Mouse (Mus musculus) limb, embryonic 11.5 days (tissue): Measurements from ENCODE around the gene Lrrc40. TPM values are rescaled to one million over a fixed set of nuclear protein-coding genes. Genes with fewer than 3 reads are reported as not detected.
A peak's percentile ranks its signal among the peaks of the same experiment; 100 is the strongest.

Experiments used
- ATAC-seq: fragments of 200-750 bp; cut with Nextera tagmentation; 2 replicates; pipeline ENCODE4 v1.8.0; 2017; ENCODE audit warnings: low read depth; ENCODE audit not compliant: insufficient number of reproducible peaks, low FRiP score, low TSS enrichment
- DNase-seq: peaks from one replicate; pipeline ENCODE4 v3.0.0-alpha.2; 2015; ENCODE audit warnings: low spot score
- H3K27ac ChIP-seq: fragments of 300-500 bp; sonication (generic); replicated peaks from 2 replicates; pipeline ENCODE4 v1.5.1; 2014; ENCODE audit warnings: low read depth, mild to moderate bottlenecking, low read length
- H3K27me3 ChIP-seq: fragments of 300-500 bp; sonication (generic); 2 replicates; pipeline ENCODE4 v1.6.1; 2014; ENCODE audit warnings: mild to moderate bottlenecking, low read length, mixed read lengths; ENCODE audit not compliant: control insufficient read depth, insufficient read depth
- H3K36me3 ChIP-seq: fragments of 300-500 bp; sonication (generic); 2 replicates; pipeline ENCODE4 v1.6.1; 2014; ENCODE audit warnings: mild to moderate bottlenecking, low read length, moderate library complexity, mixed read lengths; ENCODE audit not compliant: control insufficient read depth, insufficient read depth
- H3K4me1 ChIP-seq: fragments of 300-500 bp; sonication (generic); 2 replicates; pipeline ENCODE4 v1.6.1; 2014; ENCODE audit warnings: low read length, mixed read lengths; ENCODE audit not compliant: control insufficient read depth, insufficient read depth
- H3K4me2 ChIP-seq: fragments of 300-500 bp; sonication (generic); 2 replicates; pipeline ENCODE4 v1.6.1; 2014; ENCODE audit warnings: low read depth, mild to moderate bottlenecking, moderate library complexity; ENCODE audit not compliant: severe bottlenecking
- H3K4me3 ChIP-seq: fragments of 300-500 bp; sonication (generic); 2 replicates; pipeline ENCODE4 v1.5.1; 2014; ENCODE audit warnings: low read depth, low read length
- H3K9ac ChIP-seq: fragments of 300-500 bp; sonication (generic); 2 replicates; pipeline ENCODE4 v1.6.1; 2014; ENCODE audit warnings: mild to moderate bottlenecking, low read length
- H3K9me3 ChIP-seq: fragments of 300-500 bp; sonication (generic); 2 replicates; pipeline ENCODE4 v1.6.1; 2016; ENCODE audit warnings: low read length; ENCODE audit not compliant: control insufficient read depth
- WGBS: fragments of 180-500 bp; shearing (Covaris S2); extraction: QIAGEN DNeasy Blood & Tissue Kit; methylation state at CpG from one replicate; pipeline ENCODE4 v1.1.7; 2014; 5-methylcytosine and 5-hydroxymethylcytosine counted together
- polyA plus RNA-seq: library from polyadenylated mRNA; unstranded; fragments of >200 nt; fragmentation: Nextera tagmentation; extraction: Ambion mirVana; gene quantifications from 2 replicates; pipeline ENCODE4 v1.2.1, GENCODE M21; 2014

The Lrrc40 gene
- polyA plus RNA-seq, 1 experiment from 2014 or later = 88.0 TPM

GRCm38 (mm10) chr3:158035866-158036265, 596 bp upstream of the Lrrc40 start:
- no peak for ATAC-seq

GRCm38 (mm10) chr3:158038106-158038505, 1.6 kb downstream of the Lrrc40 start:
- DNase-seq (no peak), ATAC-seq (no peak)
- Histone ChIP-seq H3K4me2 (no peak overlapping the region), H3K4me1 (peaks cover 10% of the 10 kb centered on the region; the same call in 1 of the 2 replicates), H3K27me3 (no peaks in the 10 kb centered on the region), H3K36me3 (no peaks in the 10 kb centered on the region; the same call in 1 of the 2 replicates), H3K4me3 (no peak overlapping the region), H3K9ac (no peak overlapping the region), H3K9me3 (no peaks in the 10 kb centered on the region), H3K27ac (no peak overlapping the region)
- WGBS = 82% methylated on average over 3 of the region's 3 CpGs

More at GRCm38 (mm10) chr3:158035866-158036265, 596 bp upstream of the Lrrc40 start:
- peak overlapping the region; percentile 72 for H3K4me3 ChIP-seq
- no peak for DNase-seq
- H3K27ac ChIP-seq = peak overlapping the region; percentile 9; the same call in 1 of the 2 replicates
- H3K9me3 ChIP-seq = no peaks in the 10 kb centered on the region
- no peaks in the 10 kb centered on the region for H3K27me3 ChIP-seq
- no peaks in the 10 kb centered on the region for H3K36me3 ChIP-seq
- H3K9ac ChIP-seq = peak overlapping the region; percentile 81
- H3K4me1 ChIP-seq = peaks cover 15% of the 10 kb centered on the region; the same call in 1 of the 2 replicates
- 2% methylated on average over 11 of the region's 11 CpGs for WGBS
- H3K4me2 ChIP-seq = peak overlapping the region; percentile 60

- Histone ChIP-seq H3K36me3 (no peaks in the 10 kb centered on the region; the same call in 1 of the 2 replicates), H3K4me3 (no peak overlapping the region), H3K27ac (no peak overlapping the region), H3K9me3 (no peaks in the 10 kb centered on the region), H3K27me3 (no peaks in the 10 kb centered on the region), H3K4me1 (peaks cover 7% of the 10 kb centered on the region; the same call in 1 of the 2 replicates), H3K9ac (no peak overlapping the region), H3K4me2 (no peak overlapping the region)
- WGBS = 90% methylated on average over 2 of the region's 2 CpGs
- no peak for ATAC-seq
- no peak for DNase-seq
Observed at GRCm38 (mm10) chr3:158040755-158041154, 4.3 kb downstream of the Lrrc40 start.

- Histone ChIP-seq H3K27ac (no peak overlapping the region), H3K36me3 (no peaks in the 10 kb centered on the region; the same call in 1 of the 2 replicates), H3K4me3 (no peak overlapping the region), H3K9me3 (no peaks in the 10 kb centered on the region), H3K9ac (no peak overlapping the region), H3K27me3 (no peaks in the 10 kb centered on the region), H3K4me2 (no peak overlapping the region), H3K4me1 (no peaks in the 10 kb centered on the region)
- WGBS = 82% methylated on average over 2 of the region's 2 CpGs
- DNase-seq (no peak), ATAC-seq (no peak)
Observed at GRCm38 (mm10) chr3:158049508-158049907, 13.0 kb downstream of the Lrrc40 start.

- no peaks in the 10 kb centered on the region for H3K9me3 ChIP-seq
- 91% methylated on average over 2 of the region's 2 CpGs for WGBS
- no peak overlapping the region for H3K9ac ChIP-seq
- H3K4me3 ChIP-seq = no peak overlapping the region
- no peak overlapping the region for H3K27ac ChIP-seq
- no peaks in the 10 kb centered on the region for H3K4me1 ChIP-seq
- H3K27me3 ChIP-seq = no peaks in the 10 kb centered on the region
- DNase-seq (no peak), ATAC-seq (no peak)
- no peak overlapping the region for H3K4me2 ChIP-seq
- H3K36me3 ChIP-seq = peaks cover 6% of the 10 kb centered on the region; the same call in 1 of the 2 replicates
Observed at GRCm38 (mm10) chr3:158060621-158061291, 24.3 kb downstream of the Lrrc40 start.

- DNase-seq (no peak), ATAC-seq (no peak)
- Histone ChIP-seq H3K4me1 (no peaks in the 10 kb centered on the region), H3K36me3 (peaks cover 4% of the 10 kb centered on the region; the same call in 1 of the 2 replicates), H3K27ac (no peak overlapping the region), H3K9ac (no peak overlapping the region), H3K4me2 (no peak overlapping the region), H3K4me3 (no peak overlapping the region), H3K9me3 (no peaks in the 10 kb centered on the region), H3K27me3 (no peaks in the 10 kb centered on the region)
- 90% methylated on average over 5 of the region's 5 CpGs for WGBS
Observed at GRCm38 (mm10) chr3:158061811-158062523, 25.5 kb downstream of the Lrrc40 start.

- no peak for ATAC-seq
- Histone ChIP-seq H3K9ac (no peak overlapping the region), H3K4me1 (no peaks in the 10 kb centered on the region), H3K27ac (no peak overlapping the region), H3K4me3 (no peak overlapping the region), H3K27me3 (no peaks in the 10 kb centered on the region), H3K36me3 (no peaks in the 10 kb centered on the region; the same call in 1 of the 2 replicates), H3K4me2 (no peak overlapping the region), H3K9me3 (no peaks in the 10 kb centered on the region)
- WGBS = 95% methylated on average over 2 of the region's 2 CpGs
- no peak for DNase-seq
Observed at GRCm38 (mm10) chr3:158065256-158065655, 28.8 kb downstream of the Lrrc40 start.

- no peak overlapping the region for H3K27ac ChIP-seq
- H3K9ac ChIP-seq = no peak overlapping the region
- 56% methylated on average over 7 of the region's 7 CpGs for WGBS
- no peak overlapping the region for H3K4me2 ChIP-seq
- H3K27me3 ChIP-seq = no peaks in the 10 kb centered on the region
- no peak overlapping the region for H3K4me3 ChIP-seq
- no peaks in the 10 kb centered on the region for H3K4me1 ChIP-seq
- ATAC-seq (no peak), DNase-seq (no peak)
- no peaks in the 10 kb centered on the region; the same call in 1 of the 2 replicates for H3K36me3 ChIP-seq
- no peaks in the 10 kb centered on the region for H3K9me3 ChIP-seq
Observed at GRCm38 (mm10) chr3:158067916-158068315, 31.5 kb downstream of the Lrrc40 start.
